Mouse (Mus musculus) ES-E14 (cell line): ENCODE measurements around the gene Dapk2. TPM values are rescaled to one million over a fixed set of nuclear protein-coding genes. Genes with fewer than 3 reads are reported as not detected.

ENCODE experiments used
- DNase-seq: peaks from one replicate; pipeline ENCODE4 v3.0.0-alpha.2; 2013; ENCODE audit warnings: low read depth, low spot score
- H3K27ac ChIP-seq: 2 replicates; pipeline ENCODE4 v1.5.1; 2012; ENCODE audit warnings: low read depth, mild to moderate bottlenecking, low read length, moderate library complexity, mixed read lengths; ENCODE audit not compliant: poor library complexity, insufficient read depth, severe bottlenecking
- H3K36me3 ChIP-seq: 2 replicates; pipeline ENCODE4 v1.6.1; 2012; ENCODE audit warnings: mild to moderate bottlenecking, low read length, moderate library complexity, mixed read lengths; ENCODE audit not compliant: control insufficient read depth, poor library complexity, insufficient read depth, severe bottlenecking
- H3K4me1 ChIP-seq, 2 experiments: fragments of 150-350 bp in 1 of 2; sonication (generic) in 1 of 2; 2 replicates each; pipeline ENCODE4 v1.6.1; 2012; ENCODE audit warnings: low read length in 2 of 2, mild to moderate bottlenecking in 1 of 2, mixed read lengths in 1 of 2; ENCODE audit not compliant: control insufficient read depth in 2 of 2, insufficient read depth in 2 of 2, poor library complexity in 1 of 2
- H3K4me3 ChIP-seq, 2 experiments: fragments of 150-350 bp in 1 of 2; sonication (generic) in 1 of 2; 2 replicates each; pipeline ENCODE4 v1.5.1; 2012; ENCODE audit warnings: low read length in 2 of 2, low read depth in 1 of 2, mild to moderate bottlenecking in 1 of 2, mixed read lengths in 1 of 2; ENCODE audit not compliant: insufficient read depth in 1 of 2, poor library complexity in 1 of 2, severe bottlenecking in 1 of 2
- H3K9ac ChIP-seq: 2 replicates; pipeline ENCODE4 v1.6.1; 2012; ENCODE audit warnings: low read depth, mild to moderate bottlenecking, low read length, mixed read lengths; ENCODE audit not compliant: poor library complexity, insufficient read depth, severe bottlenecking
- H3K9me3 ChIP-seq: fragments of 150-350 bp; sonication (generic); 2 replicates; pipeline ENCODE4 v1.6.1; 2012; ENCODE audit warnings: low read depth, mild to moderate bottlenecking, low read length; ENCODE audit not compliant: control insufficient read depth, insufficient read depth
- CHD2 ChIP-seq: IDR thresholded peaks from 2 replicates; pipeline ENCODE4 v1.6.1; 2014; ENCODE audit warnings: mild to moderate bottlenecking, low read depth, low read length, inconsistent platforms
- HCFC1 ChIP-seq: IDR thresholded peaks from 2 replicates; pipeline ENCODE4 v1.6.1; 2012; ENCODE audit warnings: low read length, inconsistent platforms, borderline replicate concordance; ENCODE audit not compliant: insufficient read depth
- MAFK ChIP-seq: IDR thresholded peaks from 2 replicates; pipeline ENCODE4 v1.6.1; 2014; ENCODE audit warnings: mild to moderate bottlenecking, low read depth, low read length, inconsistent platforms; ENCODE audit not compliant: insufficient read depth
- ZC3H11A ChIP-seq: IDR thresholded peaks from 2 replicates; pipeline ENCODE4 v1.6.1; 2012; ENCODE audit warnings: low read depth, mild to moderate bottlenecking, inconsistent platforms, low read length, borderline replicate concordance
- ZNF384 ChIP-seq: IDR thresholded peaks from 2 replicates; pipeline ENCODE4 v1.6.1; 2012; ENCODE audit warnings: low read depth, low read length, inconsistent platforms
- in situ Hi-C, 2 experiments: fragments of 600-800 bp; cut with MboI; formaldehyde crosslinking; loops; one replicate each; pipeline ENCODE4 v1.15.1; 2025; ENCODE audit warnings: low sequenced_read_pairs in 2 of 2, inconsistent platforms in 1 of 2; ENCODE audit not compliant: unreplicated experiment in 2 of 2
- total RNA-seq: library from RNA; depleted of rRNA; stranded (reverse); fragments of 300-350 nt; gene quantifications from 2 replicates; pipeline ENCODE4 v1.2.3, GENCODE M21; 2012

The Dapk2 gene
- total RNA-seq, 1 experiment, result 1.2 TPM

- H3K4me1 ChIP-seq, result no peaks in the 10 kb centered on the region
- no peak for TF ChIP-seq CHD2
- no peak for TF ChIP-seq HCFC1
- TF ChIP-seq ZC3H11A, result no peak
- TF ChIP-seq ZNF384, result no peak
- no peak for TF ChIP-seq MAFK
- no peak overlapping the region for H3K4me3 ChIP-seq
- in situ Hi-C loops, result no loop called here
- H3K27ac ChIP-seq, result no peak overlapping the region
- no peak for DNase-seq
- no peaks in the 10 kb centered on the region for H3K9me3 ChIP-seq
- no peaks in the 10 kb centered on the region for H3K36me3 ChIP-seq
- H3K9ac ChIP-seq, result no peak overlapping the region
These were observed 44.4 kb downstream of the Dapk2 start for GRCm38 (mm10) chr9:66202463-66202862.

GRCm38 (mm10) chr9:66205702-66206101 lies 47.7 kb downstream of the Dapk2 start:
- Histone ChIP-seq H3K36me3 (no peaks in the 10 kb centered on the region), H3K27ac (no peak overlapping the region), H3K4me1 (no peaks in the 10 kb centered on the region), H3K4me3 (no peak overlapping the region), H3K9ac (no peak overlapping the region), H3K9me3 (no peaks in the 10 kb centered on the region)
- in situ Hi-C loops, result no loop called here
- no peak for DNase-seq
- TF ChIP-seq MAFK (no peak), CHD2 (no peak), ZNF384 (no peak), HCFC1 (no peak), ZC3H11A (no peak)

GRCm38 (mm10) chr9:66206825-66207224 lies 48.8 kb downstream of the Dapk2 start:
- no peak overlapping the region for H3K9ac ChIP-seq
- in situ Hi-C loops, result no loop called here
- no peak overlapping the region for H3K4me3 ChIP-seq
- no peaks in the 10 kb centered on the region for H3K4me1 ChIP-seq
- no peaks in the 10 kb centered on the region for H3K9me3 ChIP-seq
- H3K36me3 ChIP-seq, result no peaks in the 10 kb centered on the region
- H3K27ac ChIP-seq, result no peak overlapping the region
- TF ChIP-seq ZC3H11A (no peak), MAFK (no peak), HCFC1 (no peak), ZNF384 (no peak), CHD2 (no peak)
- DNase-seq, result no peak

- Histone ChIP-seq H3K27ac (no peak overlapping the region), H3K4me3 (no peak overlapping the region), H3K36me3 (no peaks in the 10 kb centered on the region), H3K9ac (no peak overlapping the region), H3K4me1 (peaks cover 0 to 2% of the 10 kb centered on the region in 2 experiments; a peak in 1 of 4 replicates), H3K9me3 (no peaks in the 10 kb centered on the region)
- DNase-seq, result no peak
- TF ChIP-seq CHD2, result no peak
- no peak for TF ChIP-seq HCFC1
- no peak for TF ChIP-seq ZC3H11A
- no peak for TF ChIP-seq ZNF384
- TF ChIP-seq MAFK, result no peak
- in situ Hi-C loops, result no loop called here
These were observed 53.4 kb downstream of the Dapk2 start for GRCm38 (mm10) chr9:66211420-66211819.

- no peak overlapping the region for H3K9ac ChIP-seq
- TF ChIP-seq HCFC1 (no peak), CHD2 (no peak), ZC3H11A (no peak), ZNF384 (no peak), MAFK (no peak)
- no peak overlapping the region for H3K27ac ChIP-seq
- in situ Hi-C loops, result no loop called here
- H3K4me1 ChIP-seq, result peaks cover 0 to 2% of the 10 kb centered on the region in 2 experiments; a peak in 1 of 4 replicates
- no peaks in the 10 kb centered on the region for H3K36me3 ChIP-seq
- DNase-seq, result no peak
- no peak overlapping the region for H3K4me3 ChIP-seq
- H3K9me3 ChIP-seq, result no peaks in the 10 kb centered on the region
These were observed 54.1 kb downstream of the Dapk2 start for GRCm38 (mm10) chr9:66212088-66212487.
